Mouse (Mus musculus) frontal cortex, postnatal 10 days (tissue): ENCODE measurements around the gene Col3a1.

Experiments
- DNase-seq, 2 experiments: peaks; one replicate each; pipeline ENCODE4 v3.0.0; 2022; ENCODE audit warnings: low spot score in 2 of 2, mixed read lengths in 1 of 2

Gene Col3a1

DNA sequence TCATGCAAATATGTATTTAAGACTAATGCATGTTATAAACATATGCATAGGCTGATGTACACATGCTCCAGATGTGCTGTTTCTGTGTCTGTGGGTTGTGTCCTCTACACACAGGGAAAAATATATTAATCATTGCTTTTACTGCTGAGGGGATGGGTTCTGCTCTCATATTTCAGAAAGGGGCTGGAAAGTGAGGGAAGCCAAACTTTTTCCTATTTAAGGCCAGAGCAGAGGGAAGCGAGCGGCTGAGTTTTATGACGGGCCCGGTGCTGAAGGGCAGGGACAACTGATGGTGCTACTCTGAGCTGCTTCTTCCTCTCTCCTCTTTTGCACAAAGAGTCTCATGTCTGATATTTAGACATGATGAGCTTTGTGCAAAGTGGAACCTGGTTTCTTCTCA lies at the start of gene Col3a1:
Gene Col3a1 (plus strand): TSS at position 151 of the 400 bp plus-strand sequence.
- no peak for DNase-seq

DNA sequence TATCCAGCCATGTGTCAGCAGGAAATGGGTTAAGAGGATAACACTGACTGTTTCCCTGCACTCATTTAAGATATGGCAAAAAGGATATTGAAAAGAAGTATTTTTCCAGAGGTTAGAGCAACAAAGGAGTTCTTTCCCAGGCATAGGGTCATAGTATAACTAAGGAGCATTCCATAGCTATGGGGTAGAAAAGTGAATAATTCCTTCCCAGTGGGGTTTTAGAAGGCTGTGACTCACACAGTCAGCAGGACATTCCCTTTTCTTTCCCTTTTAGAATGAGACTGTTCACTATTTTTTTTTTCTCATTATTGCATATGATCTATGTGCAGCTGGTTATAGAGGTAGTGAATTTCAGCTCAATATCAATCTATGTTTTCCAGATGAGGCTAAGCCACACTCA lies 41.9 kb upstream of the Col3a1 start:
- no peak for DNase-seq

DNA sequence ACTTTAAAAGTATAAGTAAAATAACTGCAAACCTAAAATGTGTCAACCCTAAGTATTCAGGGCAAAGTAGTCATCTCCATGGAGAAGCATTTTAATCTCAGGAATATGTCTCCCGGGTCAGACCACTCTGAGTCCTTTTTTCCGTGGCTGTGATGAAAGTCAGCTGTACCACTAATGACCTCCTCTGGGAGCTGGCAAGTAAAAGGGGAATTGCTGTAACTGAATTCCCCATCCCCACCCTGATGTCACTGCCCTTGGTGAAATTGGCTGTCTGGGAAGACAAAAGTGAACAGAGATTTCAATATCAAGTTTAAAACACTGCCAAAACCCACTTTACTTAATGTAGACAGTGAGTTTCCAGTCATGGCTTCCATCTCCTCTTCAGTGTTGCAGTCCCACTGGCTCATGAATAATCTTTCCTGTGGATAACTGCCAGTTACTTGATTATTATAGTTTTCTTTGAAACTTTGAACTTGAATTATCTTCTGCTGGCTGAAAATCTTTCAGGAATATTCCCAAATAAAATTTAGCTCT lies 35.3 kb upstream of the Col3a1 start:
- no peak for DNase-seq

DNA sequence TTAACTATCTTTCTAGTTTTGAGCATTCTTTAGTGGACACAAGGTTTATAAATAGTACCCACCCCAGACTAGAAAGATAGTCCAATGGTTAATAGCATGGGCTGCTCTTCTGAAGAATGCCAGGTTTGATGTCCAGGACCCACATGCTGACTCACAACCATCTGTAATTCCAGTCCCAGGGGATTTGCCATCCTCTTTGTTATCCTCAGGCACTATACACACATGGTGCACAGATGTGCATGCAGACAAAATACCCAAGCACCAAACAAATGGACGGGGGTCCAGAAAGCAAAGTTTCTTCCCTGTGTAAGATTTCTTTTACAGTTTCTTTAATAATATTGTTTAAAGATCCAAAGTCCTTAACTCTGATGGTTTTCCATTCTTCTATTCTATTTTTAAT lies 23.4 kb upstream of the Col3a1 start:
- no peak for DNase-seq

DNA sequence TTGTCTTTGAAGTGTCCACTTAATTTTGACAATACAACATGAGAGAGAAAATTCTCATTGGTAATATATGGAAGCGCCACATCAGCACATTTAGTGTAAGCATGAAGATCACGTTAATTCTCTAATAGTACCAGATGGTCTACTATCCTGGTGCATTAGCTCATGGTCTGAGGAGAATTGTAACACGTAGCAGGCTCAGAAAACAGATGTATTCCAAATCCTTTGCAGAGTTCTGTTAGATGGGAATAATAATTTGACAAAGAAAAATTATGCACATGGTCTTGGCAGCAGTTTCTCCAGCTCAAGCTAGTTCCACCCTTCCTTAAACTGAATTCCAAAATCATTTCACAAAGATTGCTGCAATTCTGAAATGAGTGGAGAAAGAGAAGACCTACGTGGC lies 21.3 kb upstream of the Col3a1 start:
- no peak for DNase-seq

DNA sequence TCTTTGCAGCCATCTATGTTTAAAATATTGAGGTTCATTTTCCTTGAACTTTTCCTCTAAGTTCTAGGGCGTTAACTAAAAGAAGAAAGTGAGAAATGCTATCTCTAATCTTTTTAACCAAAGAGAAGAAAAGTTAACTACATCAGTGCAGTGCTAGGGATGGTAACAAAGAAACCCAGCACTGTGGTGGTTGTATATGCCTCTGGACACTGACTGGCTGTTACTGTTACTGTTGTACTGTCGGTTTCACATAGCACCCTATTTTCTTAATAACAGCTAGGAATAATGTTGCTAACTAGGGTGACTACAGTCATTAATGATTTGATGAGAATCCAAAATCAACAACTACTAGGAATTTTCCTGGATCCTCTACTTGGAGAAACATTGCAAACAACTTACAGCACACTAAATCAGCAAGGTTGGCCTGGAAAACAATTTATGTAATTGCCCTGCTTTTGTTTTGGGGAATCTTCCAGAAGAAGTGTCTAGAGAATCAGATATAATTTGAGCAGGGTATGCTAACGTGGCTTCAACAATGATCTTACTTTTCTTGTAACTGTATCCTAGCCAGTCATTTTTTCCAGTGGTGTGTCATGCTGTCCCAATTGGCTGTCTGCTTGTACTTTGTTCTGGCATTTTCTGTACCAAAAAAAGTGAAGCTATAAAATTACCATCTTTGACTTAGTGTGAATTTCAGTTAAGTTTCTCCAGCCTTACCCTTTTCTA lies 11.8 kb upstream of the Col3a1 start:
- no peak for DNase-seq

DNA sequence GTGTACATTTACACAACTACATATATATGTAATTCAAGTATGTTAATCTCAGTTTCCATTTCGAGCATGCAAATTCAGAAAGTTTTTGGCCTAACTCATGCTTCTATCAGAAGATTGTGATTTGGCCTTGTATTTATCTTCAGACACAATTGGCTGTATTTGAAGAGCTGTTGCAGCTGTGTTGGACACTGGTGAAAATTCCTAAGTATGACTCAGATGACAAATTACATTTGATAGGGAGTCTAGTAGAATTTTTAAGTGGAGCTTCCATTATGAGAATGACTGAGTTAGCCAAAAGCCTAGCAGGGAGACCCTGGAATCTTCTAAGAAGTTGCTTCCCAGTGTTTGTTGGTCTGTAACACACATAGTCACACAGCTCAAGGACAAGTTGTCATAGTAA lies 7.1 kb upstream of the Col3a1 start:
- DNase-seq: no peak

DNA sequence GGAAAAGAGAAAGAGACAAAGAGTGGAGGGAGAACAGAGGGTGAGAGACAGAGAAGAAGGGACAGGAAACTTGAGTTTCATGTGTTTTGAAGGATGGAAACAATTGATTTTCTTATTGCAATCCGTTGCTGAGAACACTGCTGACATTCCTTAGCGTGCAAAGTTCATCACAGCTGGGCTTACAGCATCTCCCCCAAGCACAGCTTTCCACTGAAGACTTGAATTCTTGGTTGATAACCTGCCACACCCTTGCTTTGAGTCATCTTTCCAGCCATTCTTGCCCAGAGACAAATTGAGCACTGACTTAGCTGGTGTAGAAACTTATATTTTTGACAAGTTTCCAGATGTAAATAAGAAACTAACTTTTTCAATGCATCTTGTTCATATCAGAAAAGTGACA lies 2.3 kb upstream of the Col3a1 start:
- no peak for DNase-seq

DNA sequence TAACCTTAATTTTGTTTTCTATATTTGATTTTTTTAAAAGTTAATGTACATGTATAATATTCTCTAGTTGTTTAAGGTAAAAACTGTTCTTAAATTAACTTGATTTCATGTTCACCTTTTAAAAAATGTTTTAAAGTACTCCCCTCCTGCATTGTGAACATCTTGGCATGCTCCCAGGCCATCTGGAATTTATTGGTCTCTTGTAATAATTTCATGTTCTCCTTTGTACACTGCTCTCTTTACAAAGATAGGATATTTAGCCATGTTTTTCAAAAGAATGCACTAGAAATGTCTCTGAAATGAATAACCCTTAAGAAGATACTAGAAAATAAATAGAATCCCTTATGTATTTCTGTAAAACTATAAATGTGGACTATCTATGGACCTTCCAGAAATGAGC lies 624 bp downstream of the Col3a1 start:
- DNase-seq: no peak

DNA sequence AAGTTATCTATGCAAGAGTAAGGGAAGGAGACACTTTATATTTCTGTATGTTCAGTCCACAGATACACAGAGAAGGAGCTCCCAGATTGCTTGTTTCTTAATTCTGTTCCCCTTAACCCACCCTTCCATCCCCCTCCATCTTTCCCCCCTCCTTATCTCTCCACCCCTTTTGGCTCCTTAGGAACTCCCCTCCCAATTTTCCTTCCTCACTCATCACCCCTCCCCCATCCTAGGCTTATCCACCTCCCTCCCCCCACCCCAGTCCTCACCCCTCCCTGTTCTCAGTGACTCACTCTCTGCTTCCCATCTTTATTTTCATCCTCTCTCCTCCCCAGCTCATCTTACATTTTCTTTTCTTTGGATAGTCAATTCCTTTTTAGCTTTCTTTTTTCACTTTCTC lies 1.5 kb downstream of the Col3a1 start:
- no peak for DNase-seq

DNA sequence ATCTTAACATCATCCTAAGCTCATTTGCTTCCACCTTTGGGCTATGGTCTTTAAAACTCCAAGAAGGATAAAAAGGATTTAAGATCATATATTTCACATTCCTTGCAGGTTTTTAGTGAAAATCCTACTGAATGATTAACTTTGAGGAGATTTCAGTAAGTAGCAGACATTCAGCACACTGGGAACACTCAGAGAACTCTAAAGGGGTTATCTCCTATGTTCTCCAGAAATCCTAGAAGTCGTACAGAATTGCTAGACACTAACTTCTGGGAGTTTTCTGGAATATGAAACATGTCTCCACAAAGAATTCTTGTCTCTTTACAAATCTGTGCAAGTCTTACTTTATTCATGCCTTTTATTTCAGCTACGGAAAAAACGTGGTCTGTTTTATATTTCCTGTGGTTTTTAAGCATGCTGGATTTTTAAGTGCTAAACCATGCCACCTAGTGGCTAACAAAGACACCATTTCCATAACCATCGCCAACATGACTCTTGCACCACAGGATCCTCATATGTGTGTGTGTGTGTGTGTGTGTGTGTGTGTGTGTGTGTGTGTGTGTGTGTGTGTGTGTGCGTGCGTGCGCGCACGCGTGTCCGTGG lies 2.5 kb downstream of the Col3a1 start:
- no peak for DNase-seq

DNA sequence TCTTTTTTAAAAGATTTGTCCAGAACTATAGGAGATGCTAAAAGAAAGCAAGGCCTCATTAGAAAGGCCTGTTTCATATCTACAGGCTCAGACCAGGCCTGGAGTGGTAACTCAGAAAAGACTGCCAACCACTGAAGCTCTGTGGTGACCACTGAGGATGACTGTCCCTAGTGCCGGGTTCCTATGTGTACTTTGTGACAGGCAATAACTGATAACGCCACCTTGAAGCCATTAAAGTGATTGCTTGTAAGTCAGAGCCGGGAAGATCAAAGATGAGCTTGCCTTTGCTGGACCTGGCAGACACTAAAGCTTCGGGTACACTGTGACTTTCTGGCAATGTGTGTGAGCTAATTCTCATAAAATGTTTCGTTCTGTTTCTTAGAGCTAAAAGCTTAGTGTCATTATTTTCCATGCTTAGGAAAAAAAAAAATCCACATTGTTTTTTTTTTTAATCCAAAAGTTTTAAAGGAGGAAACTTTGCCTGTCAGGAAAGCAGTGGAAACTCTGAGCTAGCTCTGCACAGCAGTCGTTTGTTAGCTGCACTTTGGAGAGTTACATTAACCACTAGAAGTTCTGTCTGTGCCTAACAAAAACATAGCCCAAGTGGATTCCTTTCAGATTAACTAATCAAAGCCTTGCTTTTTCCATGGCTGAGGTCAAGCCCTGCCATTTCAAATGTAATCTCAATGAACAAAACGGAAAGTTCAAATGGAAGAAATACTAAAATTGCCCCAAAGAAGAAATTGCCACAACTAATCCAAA lies 4.6 kb downstream of the Col3a1 start:
- no peak for DNase-seq

DNA sequence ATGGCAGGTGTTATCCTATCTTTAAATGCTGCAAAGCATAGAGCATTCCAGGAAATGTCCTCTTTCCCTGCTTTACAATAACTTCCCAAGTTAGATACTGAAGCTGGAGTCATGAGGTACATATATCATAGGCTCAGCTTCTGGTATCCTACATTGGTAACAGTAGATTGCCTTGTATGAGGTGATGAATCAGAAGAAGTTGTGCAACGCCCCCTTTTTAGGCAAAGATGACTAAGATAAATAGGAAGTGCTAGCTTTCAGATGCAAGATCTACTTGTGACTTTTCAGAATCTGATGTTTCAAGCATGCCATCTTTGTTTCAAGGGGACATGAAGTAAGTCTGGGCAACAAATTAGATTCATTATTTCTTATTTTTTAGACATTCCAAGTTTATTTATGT lies 6.9 kb downstream of the Col3a1 start:
- no peak for DNase-seq

DNA sequence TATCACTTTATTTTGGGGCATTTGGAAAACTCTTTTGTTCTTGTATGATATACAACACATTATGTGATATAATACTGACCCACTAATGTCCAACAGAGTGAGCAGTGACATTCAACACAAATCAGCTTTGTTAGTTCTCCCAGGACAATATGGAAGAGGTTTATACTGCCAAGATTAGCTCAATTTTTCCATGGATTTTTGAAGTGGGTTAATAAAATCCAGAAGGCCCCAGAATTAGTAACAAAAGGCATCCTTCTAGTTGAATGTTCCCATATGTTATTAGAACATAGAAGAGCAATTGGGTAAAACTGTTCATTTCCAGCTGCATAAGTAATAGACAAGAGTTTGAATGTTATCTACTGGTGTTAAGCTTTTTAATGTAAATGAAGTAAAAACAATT lies 9.5 kb downstream of the Col3a1 start:
- DNase-seq: no peak

DNA sequence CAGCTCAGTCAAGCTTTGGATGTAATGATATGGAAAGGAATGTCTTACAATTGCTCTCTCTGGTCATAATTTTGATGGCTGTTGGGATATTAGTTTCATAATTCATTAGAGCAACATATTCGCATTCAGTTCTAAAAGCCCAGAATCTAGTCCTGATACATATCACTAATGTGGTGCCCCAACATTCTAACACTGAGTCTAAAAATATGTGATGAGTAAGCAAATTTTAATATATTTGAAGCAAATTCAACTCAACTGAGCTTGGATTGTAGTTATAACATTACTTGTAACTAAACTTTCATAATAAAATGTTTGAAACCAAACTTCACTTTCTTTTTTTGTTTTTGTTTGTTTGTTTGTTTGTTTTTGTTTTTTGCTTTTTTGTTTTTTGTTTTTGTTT lies 17.8 kb downstream of the Col3a1 start:
- no peak for DNase-seq

DNA sequence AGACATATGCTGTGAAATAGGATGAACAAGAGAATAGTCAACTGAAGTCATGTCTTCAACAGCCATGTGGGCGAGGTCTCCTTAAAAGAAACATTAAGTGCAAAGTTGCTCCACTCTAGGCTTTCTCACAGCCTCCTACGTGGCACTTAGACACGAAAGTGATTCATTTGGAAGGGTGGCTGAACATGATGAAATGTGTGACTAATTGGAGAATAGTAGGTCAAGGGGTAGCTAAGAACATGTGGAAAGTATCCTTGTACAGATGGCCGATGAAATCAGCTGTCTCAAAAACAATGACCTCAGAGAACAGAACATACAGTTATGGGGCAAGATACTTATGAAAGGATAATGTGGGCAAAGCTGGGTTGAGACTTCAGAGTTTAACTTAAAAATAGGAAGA lies 44.6 kb downstream of the Col3a1 start:
- DNase-seq: no peak

DNA sequence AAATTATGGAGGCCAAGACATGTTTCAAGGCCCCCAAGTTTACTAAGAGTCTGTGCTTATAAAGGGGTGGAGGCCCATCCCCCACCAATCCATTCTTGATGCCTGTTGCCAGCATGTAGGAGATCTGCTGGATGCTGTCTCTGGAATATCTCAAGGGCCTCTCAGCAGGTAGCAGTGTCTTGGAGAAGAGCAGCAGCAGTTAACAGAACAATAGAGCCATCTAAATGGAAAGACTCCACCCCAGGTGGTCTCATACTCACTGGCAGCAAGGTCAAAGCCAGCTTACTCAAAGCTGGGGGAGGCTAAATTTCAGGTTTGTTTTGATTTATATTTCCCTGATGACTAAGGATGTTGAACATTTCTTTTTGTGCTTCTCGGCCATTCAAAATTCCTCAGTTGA lies 46.7 kb downstream of the Col3a1 start:
- no peak for DNase-seq

DNA sequence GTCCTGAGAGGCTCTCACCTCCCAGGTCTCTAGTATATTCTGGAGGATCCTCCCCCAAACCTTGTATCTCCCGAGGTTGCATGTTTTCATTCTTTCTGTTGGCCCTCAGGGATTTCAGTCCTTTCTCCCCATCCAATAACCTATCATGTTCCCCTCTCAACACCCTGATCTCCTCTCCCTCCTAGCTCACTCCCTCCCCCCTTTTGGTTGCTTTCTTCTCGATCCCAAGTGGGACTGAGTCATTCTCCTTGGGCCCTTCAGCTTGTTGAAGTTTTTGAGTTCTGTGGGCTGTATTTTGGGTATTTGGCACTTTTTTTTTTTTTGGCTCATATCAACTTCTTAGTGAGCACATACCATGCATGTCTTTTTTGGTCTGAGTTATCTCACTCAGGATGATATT lies 47.8 kb downstream of the Col3a1 start:
- no peak for DNase-seq

DNA sequence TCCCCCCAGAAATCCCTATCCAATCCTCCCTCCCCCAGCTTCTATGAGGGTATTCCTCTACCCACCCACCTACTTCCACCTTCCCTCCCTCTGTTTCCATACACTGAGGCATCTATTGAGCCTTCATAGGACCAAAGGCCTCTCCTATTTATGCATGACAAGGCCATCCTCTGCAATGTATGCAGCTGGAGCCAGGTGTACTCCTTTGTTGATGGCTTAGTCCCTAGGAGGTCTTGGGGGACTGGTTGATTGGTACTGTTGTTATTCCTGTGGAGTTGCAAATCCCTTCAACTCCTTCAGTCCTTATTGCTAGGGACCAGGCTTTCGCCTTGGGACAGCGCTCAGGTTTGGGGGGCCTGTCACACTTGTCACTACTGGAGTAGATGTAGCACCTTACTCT lies 48.3 kb downstream of the Col3a1 start:
- no peak for DNase-seq

DNA sequence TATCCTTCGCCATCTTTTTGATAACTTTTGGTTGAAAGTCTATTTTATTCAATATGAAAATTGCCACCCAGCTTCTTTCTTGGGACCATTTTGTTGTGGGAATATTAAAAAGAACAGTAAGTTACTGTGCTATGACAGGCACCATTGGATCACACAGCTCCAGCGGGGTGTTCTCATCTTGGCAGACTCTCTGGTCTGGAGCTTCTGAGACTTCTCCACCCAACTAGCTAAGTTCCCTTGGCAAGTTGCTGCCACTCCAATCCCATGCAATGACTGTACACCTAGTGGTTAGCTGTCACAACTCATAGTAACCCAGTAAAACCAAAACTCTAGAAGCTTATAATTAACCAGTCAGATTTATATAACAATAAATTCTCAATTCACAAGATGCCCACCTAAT lies 51.9 kb downstream of the Col3a1 start:
- DNase-seq: no peak

DNA sequence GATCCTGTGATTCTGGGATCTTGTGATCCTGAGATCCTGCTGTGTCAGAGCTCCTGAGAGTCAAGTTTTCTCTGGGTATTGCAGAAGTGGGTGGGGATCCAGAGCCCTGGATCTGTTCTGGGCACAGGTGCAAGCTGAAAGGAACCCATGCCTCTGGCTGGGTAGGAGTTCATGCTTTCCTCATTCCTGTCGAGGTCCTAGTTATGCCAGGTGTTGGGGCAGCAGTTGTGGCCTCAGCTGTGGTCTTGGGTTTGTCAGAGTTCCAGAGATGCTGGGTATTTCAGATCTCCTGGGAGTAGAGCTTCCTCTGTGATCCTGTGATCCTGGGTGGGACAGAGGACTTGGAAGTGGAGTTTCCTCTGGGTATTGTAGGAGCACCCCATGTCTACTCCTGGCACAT lies 54.1 kb downstream of the Col3a1 start:
- DNase-seq: no peak

DNA sequence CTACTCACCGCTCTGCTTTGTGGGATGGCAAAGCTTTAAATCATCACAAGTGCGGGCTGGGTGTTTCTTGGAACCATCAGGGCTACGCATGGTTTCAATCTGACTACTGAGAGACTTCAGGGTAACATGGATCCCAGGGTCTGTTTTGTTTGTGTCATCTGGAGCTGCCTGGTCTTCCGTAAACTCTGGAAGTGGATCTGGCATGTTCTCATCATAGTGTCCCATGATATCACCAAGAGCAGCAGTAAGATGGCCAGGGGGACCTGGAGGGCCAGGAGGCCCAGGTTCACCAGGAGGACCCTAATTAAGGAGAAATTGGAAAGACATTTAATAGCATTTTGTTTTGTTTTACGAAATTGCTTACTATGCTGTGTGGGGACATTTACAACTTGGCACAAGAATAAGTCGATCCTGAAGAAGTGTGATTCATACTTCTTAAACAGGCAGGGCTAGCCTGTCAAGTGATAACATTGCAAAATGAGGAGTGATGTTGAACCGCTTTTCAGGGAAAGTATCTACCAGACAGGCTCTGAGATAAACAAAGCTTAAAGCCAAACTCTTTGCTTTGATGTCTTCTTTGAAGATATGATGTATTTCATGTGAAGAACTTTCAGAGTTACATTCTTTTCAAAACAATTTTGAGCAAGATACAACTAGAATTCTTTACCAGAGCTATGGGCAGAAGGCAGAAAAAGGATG lies 68.8 kb downstream of the Col3a1 start:
- no peak for DNase-seq
